Mouse (Mus musculus): ENCODE measurements around the gene Xrcc4. TPM values are rescaled to one million over a fixed set of nuclear protein-coding genes. Genes with fewer than 3 reads are reported as not detected.

Gene Xrcc4
- total RNA-seq, 1 experiment = 11.5 TPM

DNA sequence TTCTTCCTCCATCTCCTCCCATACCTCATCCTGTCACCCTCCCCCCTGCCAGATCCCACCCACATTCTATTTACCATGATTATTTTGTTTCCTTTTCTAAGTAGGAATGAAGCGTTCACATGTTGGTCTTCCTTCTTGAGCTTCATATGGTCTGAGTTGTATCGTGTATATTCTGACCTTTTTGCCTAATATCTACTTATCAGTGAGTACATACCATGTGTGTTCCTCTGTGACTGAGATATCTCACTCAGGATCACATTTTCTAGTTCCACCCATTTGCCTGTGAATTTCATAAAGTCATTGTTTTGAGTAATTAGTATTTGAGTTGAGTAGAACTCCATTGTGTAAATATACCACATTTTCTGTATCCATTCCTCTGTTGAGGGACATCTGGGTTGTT, 277.2 kb downstream of the Xrcc4 start:
- H3K4me3 ChIP-seq (ENCODE audit: insufficient read depth in 1 of 2, low read depth in 1 of 2, low read length in 2 of 2, poor library complexity in 1 of 2, severe bottlenecking in 1 of 2) = no peak overlapping the region
- in situ Hi-C loops (cut with MboI; ENCODE audit: low sequenced_read_pairs in 2 of 2, unreplicated experiment in 2 of 2) = no loop called here
- H3K36me3 ChIP-seq (ENCODE audit: control insufficient read depth, insufficient read depth, low read length, poor library complexity, severe bottlenecking) = no peaks in the 10 kb centered on the region
- no peak overlapping the region for H3K9ac ChIP-seq (ENCODE audit: insufficient read depth, low read depth, low read length, poor library complexity, severe bottlenecking)
- H3K4me1 ChIP-seq (ENCODE audit: control insufficient read depth in 2 of 2, insufficient read depth in 2 of 2, low read length in 2 of 2, poor library complexity in 1 of 2) = no peaks in the 10 kb centered on the region
- H3K9me3 ChIP-seq (ENCODE audit: control insufficient read depth, insufficient read depth, low read depth, low read length) = no peaks in the 10 kb centered on the region
- no peak overlapping the region for H3K27ac ChIP-seq (ENCODE audit: insufficient read depth, low read depth, low read length, poor library complexity, severe bottlenecking)
- no peak for TF ChIP-seq MAFK (IDR thresholded peaks at IDR 0.05; ENCODE audit: insufficient read depth, low read depth, low read length)
- TF ChIP-seq HCFC1 (IDR thresholded peaks at IDR 0.05; ENCODE audit: borderline replicate concordance, insufficient read depth, low read length) = no peak
- TF ChIP-seq CHD2 (IDR thresholded peaks at IDR 0.05; ENCODE audit: low read depth, low read length) = no peak
- no peak for TF ChIP-seq ZNF384 (IDR thresholded peaks at IDR 0.05; ENCODE audit: low read depth, low read length)
- TF ChIP-seq ZC3H11A (IDR thresholded peaks at IDR 0.05; ENCODE audit: borderline replicate concordance, low read depth, low read length) = no peak
- DNase-seq (ENCODE audit: low read depth, low spot score) = no peak

DNA sequence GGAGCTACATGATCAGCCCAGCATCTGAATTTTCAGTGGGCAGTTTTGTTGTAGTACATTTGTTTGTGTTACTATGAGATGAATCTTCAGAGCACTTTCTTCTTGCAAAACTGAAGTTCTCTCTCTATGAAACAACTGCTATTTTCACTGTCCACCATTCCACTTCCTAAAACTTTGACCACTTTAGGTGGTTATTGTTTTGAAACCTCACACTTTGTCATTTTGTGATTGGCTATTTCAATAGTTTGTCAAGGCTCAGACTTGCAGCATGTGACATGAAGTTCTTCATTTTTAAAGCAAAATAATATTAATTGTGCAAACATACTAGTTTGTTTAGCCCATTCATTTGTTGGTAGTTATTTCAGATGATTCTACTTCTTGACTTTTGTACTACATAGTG, 280.4 kb downstream of the Xrcc4 start:
- Histone ChIP-seq H3K9ac (ENCODE audit: insufficient read depth, low read depth, low read length, poor library complexity, severe bottlenecking) (no peak overlapping the region), H3K9me3 (ENCODE audit: control insufficient read depth, insufficient read depth, low read depth, low read length) (no peaks in the 10 kb centered on the region), H3K4me1 (ENCODE audit: control insufficient read depth in 2 of 2, insufficient read depth in 2 of 2, low read length in 2 of 2, poor library complexity in 1 of 2) (no peaks in the 10 kb centered on the region), H3K4me3 (ENCODE audit: insufficient read depth in 1 of 2, low read depth in 1 of 2, low read length in 2 of 2, poor library complexity in 1 of 2, severe bottlenecking in 1 of 2) (no peak overlapping the region), H3K36me3 (ENCODE audit: control insufficient read depth, insufficient read depth, low read length, poor library complexity, severe bottlenecking) (no peaks in the 10 kb centered on the region), H3K27ac (ENCODE audit: insufficient read depth, low read depth, low read length, poor library complexity, severe bottlenecking) (no peak overlapping the region)
- DNase-seq (ENCODE audit: low read depth, low spot score) = no peak
- TF ChIP-seq MAFK (IDR thresholded peaks at IDR 0.05; ENCODE audit: insufficient read depth, low read depth, low read length) (no peak), HCFC1 (IDR thresholded peaks at IDR 0.05; ENCODE audit: borderline replicate concordance, insufficient read depth, low read length) (no peak), ZNF384 (IDR thresholded peaks at IDR 0.05; ENCODE audit: low read depth, low read length) (no peak), ZC3H11A (IDR thresholded peaks at IDR 0.05; ENCODE audit: borderline replicate concordance, low read depth, low read length) (no peak), CHD2 (IDR thresholded peaks at IDR 0.05; ENCODE audit: low read depth, low read length) (no peak)
- in situ Hi-C loops (cut with MboI; ENCODE audit: low sequenced_read_pairs in 2 of 2, unreplicated experiment in 2 of 2) = no loop called here

DNA sequence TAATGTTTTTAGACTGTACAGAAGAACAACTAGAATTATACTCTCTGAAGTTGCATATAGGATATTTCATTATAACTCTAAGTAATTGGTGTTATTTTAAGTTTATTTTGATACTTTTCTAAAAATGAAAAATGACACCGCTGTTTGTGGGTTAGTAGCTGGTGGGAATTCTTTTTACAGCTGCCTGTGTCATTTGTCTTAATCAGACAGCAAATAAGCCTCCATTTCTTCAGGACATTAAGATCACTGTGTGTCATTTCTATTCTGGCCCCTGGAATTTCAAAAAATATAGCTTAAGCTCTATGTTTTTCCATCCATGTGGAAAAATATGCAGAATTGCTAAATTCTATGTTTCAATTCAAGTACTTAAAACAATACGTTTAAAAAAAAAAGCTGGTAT, 287.5 kb downstream of the Xrcc4 start:
- no peak for TF ChIP-seq ZNF384 (IDR thresholded peaks at IDR 0.05; ENCODE audit: low read depth, low read length)
- no peak for TF ChIP-seq ZC3H11A (IDR thresholded peaks at IDR 0.05; ENCODE audit: borderline replicate concordance, low read depth, low read length)
- no peak for TF ChIP-seq HCFC1 (IDR thresholded peaks at IDR 0.05; ENCODE audit: borderline replicate concordance, insufficient read depth, low read length)
- TF ChIP-seq CHD2 (IDR thresholded peaks at IDR 0.05; ENCODE audit: low read depth, low read length) = no peak
- no peak for TF ChIP-seq MAFK (IDR thresholded peaks at IDR 0.05; ENCODE audit: insufficient read depth, low read depth, low read length)
- no peaks in the 10 kb centered on the region for H3K4me1 ChIP-seq (ENCODE audit: control insufficient read depth in 2 of 2, insufficient read depth in 2 of 2, low read length in 2 of 2, poor library complexity in 1 of 2)
- in situ Hi-C loops (cut with MboI; ENCODE audit: low sequenced_read_pairs in 2 of 2, unreplicated experiment in 2 of 2) = no loop called here
- H3K9me3 ChIP-seq (ENCODE audit: control insufficient read depth, insufficient read depth, low read depth, low read length) = no peaks in the 10 kb centered on the region
- DNase-seq (ENCODE audit: low read depth, low spot score) = no peak
- no peak overlapping the region for H3K4me3 ChIP-seq (ENCODE audit: insufficient read depth in 1 of 2, low read depth in 1 of 2, low read length in 2 of 2, poor library complexity in 1 of 2, severe bottlenecking in 1 of 2)
- no peaks in the 10 kb centered on the region for H3K36me3 ChIP-seq (ENCODE audit: control insufficient read depth, insufficient read depth, low read length, poor library complexity, severe bottlenecking)
- no peak overlapping the region for H3K27ac ChIP-seq (ENCODE audit: insufficient read depth, low read depth, low read length, poor library complexity, severe bottlenecking)
- no peak overlapping the region for H3K9ac ChIP-seq (ENCODE audit: insufficient read depth, low read depth, low read length, poor library complexity, severe bottlenecking)

GRCm38 (mm10) chr13:89797721-89798120, 291.7 kb downstream of the Xrcc4 start:
- Histone ChIP-seq H3K9ac (ENCODE audit: insufficient read depth, low read depth, low read length, poor library complexity, severe bottlenecking) (no peak overlapping the region), H3K27ac (ENCODE audit: insufficient read depth, low read depth, low read length, poor library complexity, severe bottlenecking) (no peak overlapping the region), H3K4me1 (ENCODE audit: control insufficient read depth in 2 of 2, insufficient read depth in 2 of 2, low read length in 2 of 2, poor library complexity in 1 of 2) (no peaks in the 10 kb centered on the region), H3K4me3 (ENCODE audit: insufficient read depth in 1 of 2, low read depth in 1 of 2, low read length in 2 of 2, poor library complexity in 1 of 2, severe bottlenecking in 1 of 2) (no peak overlapping the region), H3K9me3 (ENCODE audit: control insufficient read depth, insufficient read depth, low read depth, low read length) (no peaks in the 10 kb centered on the region), H3K36me3 (ENCODE audit: control insufficient read depth, insufficient read depth, low read length, poor library complexity, severe bottlenecking) (no peaks in the 10 kb centered on the region)
- in situ Hi-C loops (cut with MboI; ENCODE audit: low sequenced_read_pairs in 2 of 2, unreplicated experiment in 2 of 2) = no loop called here
- TF ChIP-seq CHD2 (IDR thresholded peaks at IDR 0.05; ENCODE audit: low read depth, low read length) = no peak
- no peak for DNase-seq (ENCODE audit: low read depth, low spot score)

- Histone ChIP-seq H3K9me3 (ENCODE audit: control insufficient read depth, insufficient read depth, low read depth, low read length) (no peaks in the 10 kb centered on the region), H3K4me1 (ENCODE audit: control insufficient read depth in 2 of 2, insufficient read depth in 2 of 2, low read length in 2 of 2, poor library complexity in 1 of 2) (no peaks in the 10 kb centered on the region), H3K36me3 (ENCODE audit: control insufficient read depth, insufficient read depth, low read length, poor library complexity, severe bottlenecking) (no peaks in the 10 kb centered on the region), H3K4me3 (ENCODE audit: insufficient read depth in 1 of 2, low read depth in 1 of 2, low read length in 2 of 2, poor library complexity in 1 of 2, severe bottlenecking in 1 of 2) (no peak overlapping the region), H3K9ac (ENCODE audit: insufficient read depth, low read depth, low read length, poor library complexity, severe bottlenecking) (no peak overlapping the region), H3K27ac (ENCODE audit: insufficient read depth, low read depth, low read length, poor library complexity, severe bottlenecking) (no peak overlapping the region)
- in situ Hi-C loops (cut with MboI; ENCODE audit: low sequenced_read_pairs in 2 of 2, unreplicated experiment in 2 of 2) = no loop called here
- DNase-seq (ENCODE audit: low read depth, low spot score) = no peak
- TF ChIP-seq CHD2 (IDR thresholded peaks at IDR 0.05; ENCODE audit: low read depth, low read length) = no peak
- no peak for TF ChIP-seq ZC3H11A (IDR thresholded peaks at IDR 0.05; ENCODE audit: borderline replicate concordance, low read depth, low read length)
- no peak for TF ChIP-seq HCFC1 (IDR thresholded peaks at IDR 0.05; ENCODE audit: borderline replicate concordance, insufficient read depth, low read length)
- TF ChIP-seq MAFK (IDR thresholded peaks at IDR 0.05; ENCODE audit: insufficient read depth, low read depth, low read length) = no peak
- TF ChIP-seq ZNF384 (IDR thresholded peaks at IDR 0.05; ENCODE audit: low read depth, low read length) = no peak
These were observed 297.9 kb downstream of the Xrcc4 start for GRCm38 (mm10) chr13:89791475-89791874.

Measured in ES-E14 (cell line).